26 mouse cellular contexts compared by ENCODE assay signal in the genomic region with DNA sequence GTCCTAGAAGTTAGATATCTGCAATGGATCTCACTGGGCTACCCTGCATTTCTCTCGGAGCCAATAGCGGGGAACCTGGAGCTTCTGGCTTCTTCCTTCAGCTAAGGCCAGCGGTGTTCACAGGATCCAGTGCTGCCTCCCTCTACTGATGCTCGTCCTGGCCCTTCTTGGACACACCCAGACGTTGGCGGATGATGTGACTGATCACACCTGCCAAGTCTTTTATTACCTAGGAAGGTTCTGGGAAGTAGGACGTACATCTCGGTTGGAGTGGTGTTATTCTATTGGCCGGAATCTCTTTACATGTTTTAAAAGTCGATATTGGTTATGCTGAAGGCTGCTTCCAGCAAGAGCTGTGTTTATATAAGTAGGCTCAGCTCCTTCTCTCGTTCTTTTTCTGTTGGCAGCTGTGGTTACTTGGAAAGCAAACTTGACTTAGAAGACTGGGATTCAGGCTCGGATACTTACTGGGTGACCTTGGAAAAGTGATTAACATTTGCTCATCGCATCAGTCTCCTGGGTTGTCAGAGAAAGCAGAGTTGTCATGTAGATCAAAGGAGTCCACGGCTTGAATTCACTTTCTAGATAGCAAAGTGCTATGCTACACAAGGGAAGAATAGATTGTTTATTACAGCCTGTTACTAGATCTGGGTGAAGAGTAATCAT. TPM values are rescaled to one million over a fixed set of nuclear protein-coding genes. Genes with fewer than 3 reads are reported as not detected.
A peak's percentile ranks its signal among the peaks of the same experiment; 100 is the strongest.
DNase-seq lines count a peak whose midpoint lies in the region; ATAC-seq lines count a peak whose summit lies in the region.
"Had no signal": no experiment of that assay in that cellular context is flagged by ENCODE, and none has a peak within 500 bp of the region (broad histone marks: within the 10 kb centered on the region; RNA-seq: fewer than 3 reads in every experiment).

No protein-coding gene starts in this region.

- H3K4me1 ChIP-seq in lung, embryonic 15.5 days: peaks cover 39% of the 10 kb centered on the region
- H3K4me1 ChIP-seq: hindbrain, embryonic 12.5 days; midbrain, embryonic 15.5 days had no signal

- no peak for ATAC-seq in lung, embryonic 15.5 days (ENCODE audit: borderline replicate concordance, extremely low read depth, low FRiP score, low TSS enrichment)
- ATAC-seq: forebrain, embryonic 14.5 days; midbrain, embryonic 15.5 days had no signal

- H3K9ac ChIP-seq in lung, embryonic 15.5 days: no peak overlapping the region
- H3K9ac ChIP-seq: embryonic facial prominence, embryonic 15.5 days; heart, embryonic 13.5 days; hindbrain, embryonic 12.5 days; midbrain, embryonic 15.5 days; neural tube, embryonic 13.5 days had no signal

- DNase-seq in heart, adult 11 months: peak; percentile 69
- DNase-seq in heart, postnatal 4 days: no peak
- DNase-seq in lung, postnatal 14 days: no peak
- peak; percentile 65 for DNase-seq in ZHBTc4 (ENCODE audit: low read depth, low spot score)
- DNase-seq in embryo, embryonic 9.5 days (ENCODE audit: extremely low spot score): no peak
- DNase-seq in urinary bladder, adult 2 months (ENCODE audit: low spot score): no peak
- DNase-seq: adrenal gland, postnatal 14 days; cerebellum, adult 9-10 months; gastrocnemius, postnatal 25 days; heart, adult 2 months; heart, postnatal 14 days; kidney, adult 2 months; kidney, postnatal 25 days; layer of hippocampus, adult 9-11 months; right cerebral cortex, adult 18-20 months; right cerebral cortex, postnatal 4 days; thymus, adult 2 months had no signal

- H3K27me3 ChIP-seq in lung, embryonic 15.5 days: no peaks in the 10 kb centered on the region
- H3K27me3 ChIP-seq: embryonic facial prominence, embryonic 15.5 days; heart, embryonic 13.5 days; hindbrain, embryonic 12.5 days; megakaryocyte, embryonic 14.5 days; midbrain, embryonic 15.5 days; neural tube, embryonic 13.5 days had no signal

- 64% methylated on average over 14 of the region's 14 CpGs for WGBS in lung, embryonic 15.5 days

- peak overlapping the region; percentile 33; the same call in 1 of the 2 replicates for H3K27ac ChIP-seq in lung, embryonic 15.5 days
- H3K27ac ChIP-seq: heart, adult 2 months; hindbrain, embryonic 12.5 days; midbrain, embryonic 15.5 days had no signal

- H3K4me2 ChIP-seq in lung, embryonic 15.5 days: no peak overlapping the region
- H3K4me2 ChIP-seq: embryonic facial prominence, embryonic 15.5 days; hindbrain, embryonic 12.5 days; midbrain, embryonic 15.5 days; neural tube, embryonic 13.5 days had no signal

- no peaks in the 10 kb centered on the region for H3K9me3 ChIP-seq in lung, embryonic 15.5 days
- H3K9me3 ChIP-seq: embryonic facial prominence, embryonic 15.5 days; heart, embryonic 13.5 days; hindbrain, embryonic 12.5 days; megakaryocyte, embryonic 14.5 days; midbrain, embryonic 15.5 days; neural tube, embryonic 13.5 days had no signal

- peaks cover 12% of the 10 kb centered on the region; the same call in 1 of the 2 replicates for H3K36me3 ChIP-seq in lung, embryonic 15.5 days
- H3K36me3 ChIP-seq: midbrain, embryonic 15.5 days had no signal

- no peak overlapping the region for H3K4me3 ChIP-seq in lung, embryonic 15.5 days
- H3K4me3 ChIP-seq: embryonic facial prominence, embryonic 15.5 days; heart, adult 2 months; heart, embryonic 13.5 days; hindbrain, embryonic 12.5 days; megakaryocyte, embryonic 14.5 days; midbrain, embryonic 15.5 days; myocyte; neural tube, embryonic 13.5 days had no signal

RNA-seq across cellular contexts. Expression of a gene that starts 14.5 kb away (rescaled TPM):
- total RNA-seq in heart, postnatal 4 days (2021): 10 to 100 TPM; 57.2 to 64.7 TPM
- 64.4 and 64.8 TPM in 2 replicates for polyA plus RNA-seq in lung, embryonic 15.5 days (2015; fragmentation: Nextera tagmentation; extraction: Ambion mirVana)
- 62.6 and 68.4 TPM in 2 replicates for polyA plus RNA-seq in urinary bladder, adult 2 months (2012; rRNA removed)

Comparison
In these comparisons a context has a peak if more than half of its experiments do, and no peak if none do; other contexts are left out.
1. DNase-seq: peak in heart, adult 11 months (single experiment) and ZHBTc4 (single experiment); none in heart, postnatal 4 days (single experiment), lung, postnatal 14 days (single experiment), embryo, embryonic 9.5 days (single experiment) and urinary bladder, adult 2 months (single experiment).